Mouse (Mus musculus): ENCODE data around the gene Nfia.

Gene Nfia

DNA sequence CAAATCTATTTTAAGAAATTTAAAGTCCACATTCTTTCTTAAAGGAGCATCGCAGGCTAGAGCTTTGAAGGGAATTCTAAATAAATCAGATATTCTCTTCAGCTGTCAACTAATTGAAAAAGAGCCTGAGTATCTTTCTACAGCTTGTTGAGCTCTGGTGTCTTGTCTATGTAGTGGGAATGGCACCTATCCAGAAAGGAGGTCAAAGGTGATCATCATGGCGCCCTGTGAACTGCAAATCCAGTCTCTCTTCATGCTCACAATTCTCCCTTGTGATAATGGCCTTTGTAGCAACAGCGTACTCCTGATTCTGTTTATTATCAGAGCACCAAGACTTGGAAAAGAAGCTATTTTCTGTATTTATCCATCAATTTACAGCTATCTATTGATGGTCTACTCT, 6.4 kb upstream of the Nfia start:
- DNase-seq (ENCODE audit: low read depth, low spot score) = no peak

DNA sequence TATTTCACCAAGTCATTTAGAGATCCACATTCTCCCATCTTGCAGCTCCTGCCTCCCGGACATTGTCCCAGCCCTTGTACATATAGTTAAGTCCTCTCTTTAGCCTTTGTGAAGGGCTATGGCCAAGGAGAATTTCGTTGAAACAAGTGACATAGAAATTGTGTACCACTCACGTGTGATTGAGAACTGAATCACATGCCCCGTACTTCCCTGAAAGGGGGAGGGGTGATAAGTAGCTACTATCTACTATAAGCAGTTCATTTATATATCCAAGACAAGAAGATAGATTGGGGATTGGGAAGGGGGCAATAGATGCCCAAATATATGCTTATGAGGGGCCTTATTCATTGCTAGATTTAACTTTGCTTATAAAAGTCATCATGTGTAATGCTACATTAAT, 5.5 kb upstream of the Nfia start:
- DNase-seq (ENCODE audit: low read depth, low spot score) = no peak

DNA sequence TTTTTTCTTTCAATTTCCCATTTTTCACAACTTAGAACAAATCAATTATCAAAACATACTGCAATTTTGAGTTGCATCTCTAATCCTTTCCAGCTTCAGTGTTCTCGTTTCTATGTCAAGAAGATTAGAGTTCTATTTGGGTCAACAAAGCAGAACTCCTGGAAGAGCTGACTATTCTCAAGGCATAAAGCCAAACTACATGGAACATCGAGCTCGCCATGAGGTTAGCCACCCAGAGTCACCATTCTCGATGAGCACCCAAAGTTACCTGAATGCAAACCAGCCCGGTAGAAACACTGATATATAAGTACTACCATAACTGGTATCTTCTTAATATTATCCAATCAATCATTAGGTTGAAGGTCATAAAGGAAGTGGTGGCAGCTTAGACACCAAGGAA, 5.0 kb upstream of the Nfia start:
- no peak for DNase-seq (ENCODE audit: low read depth, low spot score)

DNA sequence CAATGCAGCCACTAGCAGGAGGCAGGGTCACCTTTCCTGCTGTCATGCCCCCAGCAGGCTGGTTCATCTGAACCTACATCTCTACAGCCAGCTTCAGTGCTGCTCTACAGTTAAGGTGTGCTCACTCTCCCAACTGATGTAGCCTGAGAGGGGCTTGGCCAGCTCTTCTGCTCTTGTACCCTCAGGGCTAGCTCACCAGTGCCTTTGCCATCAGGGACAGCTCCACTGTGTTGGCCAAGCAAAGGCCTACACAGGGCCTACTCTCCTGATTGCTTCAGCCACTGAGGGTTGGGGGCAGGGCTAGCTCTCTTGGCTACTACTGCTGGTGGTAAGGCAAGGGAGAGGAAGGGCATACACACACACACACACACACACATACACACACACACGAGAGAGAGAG, 2.7 kb upstream of the Nfia start:
- no peak for DNase-seq (ENCODE audit: low read depth, low spot score)

GRCm38 (mm10) chr4:97771426-97771825, 1.1 kb upstream of the Nfia start:
- DNase-seq (ENCODE audit: low read depth, low spot score) = no peak

DNA sequence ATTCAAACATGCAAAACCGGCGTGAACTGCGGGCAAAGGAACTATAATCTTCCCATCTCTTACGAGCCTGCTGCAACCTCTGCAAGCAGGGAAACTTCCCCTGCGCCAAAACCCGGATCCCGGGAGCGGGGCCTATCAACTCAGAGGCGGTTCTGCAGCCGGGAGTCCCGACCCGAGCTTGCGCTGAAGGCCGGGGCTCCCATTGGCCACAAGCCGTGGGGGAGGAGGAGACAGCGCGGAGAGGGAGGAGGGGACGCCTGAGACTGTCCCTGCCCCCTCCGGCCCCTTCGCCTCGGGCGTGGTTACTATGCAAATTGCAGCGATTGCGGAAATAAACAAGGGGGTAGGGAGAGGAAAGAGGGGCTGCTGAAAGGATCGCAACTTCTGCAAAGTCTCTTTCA, 450 bp upstream of the Nfia start:
- DNase-seq (ENCODE audit: low read depth, low spot score) = peak; percentile 96

- DNase-seq (ENCODE audit: low read depth, low spot score) = peak; percentile 96
These were observed 618 bp downstream of the Nfia start for GRCm38 (mm10) chr4:97773110-97773593.

DNA sequence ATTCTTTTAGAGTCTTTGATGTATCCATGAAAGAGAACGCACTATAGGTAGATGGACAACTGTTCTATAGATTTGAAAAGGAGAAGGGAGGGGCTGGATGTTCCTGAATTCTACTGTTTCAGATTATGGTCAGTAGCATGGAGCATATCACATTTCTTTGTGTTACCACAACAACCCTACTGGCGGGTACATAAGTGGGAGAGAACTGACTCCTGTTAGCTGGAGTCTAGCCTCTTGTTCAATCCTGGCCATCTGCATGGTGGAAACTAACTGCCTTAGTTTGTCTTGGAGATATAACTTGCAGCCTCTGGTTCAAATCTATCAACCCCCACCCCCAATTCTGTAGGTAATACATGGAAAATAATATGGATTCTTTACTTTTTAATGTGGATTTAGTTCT, 1.3 kb downstream of the Nfia start:
- DNase-seq (ENCODE audit: low read depth, low spot score) = no peak

- DNase-seq (ENCODE audit: low read depth, low spot score) = no peak
These were observed 2.0 kb downstream of the Nfia start for GRCm38 (mm10) chr4:97774446-97774950.

- DNase-seq (ENCODE audit: low read depth, low spot score) = peak; percentile 51
These were observed 2.5 kb downstream of the Nfia start for GRCm38 (mm10) chr4:97775059-97775458.

DNA sequence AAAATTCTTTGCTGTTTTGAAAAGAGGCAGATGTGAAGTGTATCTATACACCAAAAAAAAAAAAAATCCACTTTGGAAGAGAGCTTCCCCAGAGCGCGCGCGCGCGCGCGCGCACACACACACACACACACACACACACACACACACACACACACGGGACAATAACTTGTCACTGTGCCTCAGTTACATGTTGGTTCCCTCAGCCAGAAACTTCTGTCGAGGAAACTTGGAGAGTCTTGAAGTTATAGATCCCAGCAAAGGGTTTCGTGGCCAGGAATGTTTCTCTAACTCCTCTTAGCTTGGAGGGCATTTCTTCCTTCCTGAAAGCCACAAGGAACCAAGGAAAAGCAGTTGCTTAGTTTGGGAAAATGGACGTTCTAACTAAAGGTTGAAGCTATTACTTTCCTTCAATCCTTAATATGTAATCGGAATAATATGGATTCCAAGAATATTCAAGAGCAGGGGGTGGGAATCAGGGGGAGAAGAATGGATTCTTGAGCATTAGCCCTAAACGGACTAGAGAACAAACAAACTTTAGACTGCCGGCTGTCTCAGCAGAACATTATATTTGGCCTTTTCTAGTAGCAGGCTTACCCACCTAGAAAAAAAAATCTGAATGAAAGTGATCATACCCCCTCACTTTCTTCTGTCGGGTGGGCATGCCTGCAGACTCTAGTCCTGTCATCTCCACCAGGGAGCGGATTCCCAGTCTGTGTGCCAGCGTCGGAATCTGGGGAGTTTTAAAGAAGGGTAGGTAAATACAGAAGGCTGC, 3.1 kb downstream of the Nfia start:
- no peak for DNase-seq (ENCODE audit: low read depth, low spot score)

DNA sequence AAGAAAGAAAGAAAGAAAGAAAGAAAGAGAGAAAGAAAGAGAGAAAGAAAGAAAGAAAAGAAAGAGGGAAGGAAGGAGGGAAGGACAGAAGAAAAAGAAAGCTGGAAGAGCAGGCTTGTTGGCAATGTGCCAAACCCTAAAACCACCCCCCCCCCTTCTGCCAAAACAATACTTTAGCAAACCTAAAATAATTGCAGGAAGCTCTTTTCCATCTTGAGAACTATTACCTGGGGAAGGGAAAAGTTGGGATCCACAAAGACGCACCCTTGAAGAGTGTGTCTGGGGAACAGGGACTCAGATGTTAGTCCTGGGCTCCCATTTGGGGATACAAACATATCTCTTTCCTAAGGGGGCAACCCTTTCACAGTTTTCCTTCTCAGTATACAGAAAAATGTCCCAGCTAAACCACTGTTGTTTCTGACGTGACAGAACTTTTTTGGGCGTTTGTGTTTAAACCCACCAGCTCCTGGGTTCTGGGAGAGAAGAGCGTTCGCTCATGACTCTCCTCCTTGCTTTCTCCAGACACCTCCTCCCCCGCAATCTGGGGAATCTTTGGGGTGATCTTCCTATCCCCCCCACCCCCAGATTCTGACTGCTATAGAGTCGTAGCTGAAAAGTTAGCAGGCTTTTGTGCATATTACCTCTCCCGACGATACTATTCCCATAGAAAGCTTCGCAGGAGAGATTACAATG, 4.0 kb downstream of the Nfia start:
- peak; percentile 42 for DNase-seq (ENCODE audit: low read depth, low spot score)

DNA sequence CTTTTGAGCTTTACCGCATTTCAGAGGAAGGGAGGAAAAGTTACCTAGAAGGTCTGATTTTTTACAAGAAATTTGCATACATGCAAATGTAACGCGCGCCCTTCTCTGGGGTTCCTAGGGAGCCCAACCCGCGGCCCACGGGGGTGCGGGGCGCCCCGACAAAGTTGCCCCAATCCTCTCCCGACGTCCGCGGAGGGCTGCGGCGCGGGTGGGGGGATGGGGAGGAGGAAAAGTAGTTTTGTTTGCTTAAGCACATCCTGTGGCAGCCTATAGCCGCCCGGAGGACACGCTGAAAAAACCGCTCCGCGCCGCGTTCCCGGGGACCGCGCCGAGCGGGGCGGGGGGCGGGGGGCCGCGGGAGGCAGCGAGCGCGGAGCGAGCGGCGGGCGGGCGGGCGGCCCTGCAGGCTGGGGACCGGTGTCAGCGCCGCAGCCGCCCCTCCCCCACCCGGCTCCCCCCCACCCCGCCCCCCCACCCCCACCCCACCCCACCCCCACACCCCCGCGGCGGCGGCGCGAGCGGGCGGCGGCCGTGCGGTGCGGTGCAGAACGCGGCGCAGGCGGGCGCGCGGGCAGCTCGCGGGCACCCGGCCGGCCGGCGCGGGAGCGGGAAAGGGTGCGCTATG, 4.7 kb downstream of the Nfia start:
- peak; percentile 30 for DNase-seq (ENCODE audit: low read depth, low spot score)

DNA sequence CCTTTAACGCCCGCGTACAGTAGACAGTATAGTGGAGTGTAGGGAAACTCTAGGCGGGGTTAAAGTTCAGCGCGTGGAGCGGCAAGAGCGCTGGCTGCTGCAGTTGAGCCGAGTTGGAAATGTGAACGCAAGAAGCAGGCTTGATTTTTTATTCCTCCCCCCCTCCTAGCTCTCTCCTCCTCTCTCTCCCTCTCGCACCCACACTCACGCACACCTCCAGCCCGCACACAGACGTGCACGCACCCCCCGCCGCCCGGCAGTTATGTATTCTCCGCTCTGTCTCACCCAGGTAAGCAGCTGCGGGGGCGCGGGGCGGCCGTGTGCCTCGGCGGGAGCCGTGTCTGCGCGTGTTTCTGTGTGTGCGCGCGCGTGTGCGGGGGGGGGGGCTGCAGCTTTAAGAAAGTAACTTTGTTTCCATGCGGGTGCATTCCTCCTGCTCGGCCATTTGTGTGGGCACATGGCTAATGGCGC, 5.2 kb downstream of the Nfia start, which contains the start of gene E130114P18Rik:
Gene E130114P18Rik, minus strand, starts transcription at position 373 of the 471 bp plus-strand sequence.
- DNase-seq (ENCODE audit: low read depth, low spot score) = peak; percentile 77

GRCm38 (mm10) chr4:97778211-97779002, 5.9 kb downstream of the Nfia start:
- DNase-seq (ENCODE audit: low read depth, low spot score) = peak; percentile 29

DNA sequence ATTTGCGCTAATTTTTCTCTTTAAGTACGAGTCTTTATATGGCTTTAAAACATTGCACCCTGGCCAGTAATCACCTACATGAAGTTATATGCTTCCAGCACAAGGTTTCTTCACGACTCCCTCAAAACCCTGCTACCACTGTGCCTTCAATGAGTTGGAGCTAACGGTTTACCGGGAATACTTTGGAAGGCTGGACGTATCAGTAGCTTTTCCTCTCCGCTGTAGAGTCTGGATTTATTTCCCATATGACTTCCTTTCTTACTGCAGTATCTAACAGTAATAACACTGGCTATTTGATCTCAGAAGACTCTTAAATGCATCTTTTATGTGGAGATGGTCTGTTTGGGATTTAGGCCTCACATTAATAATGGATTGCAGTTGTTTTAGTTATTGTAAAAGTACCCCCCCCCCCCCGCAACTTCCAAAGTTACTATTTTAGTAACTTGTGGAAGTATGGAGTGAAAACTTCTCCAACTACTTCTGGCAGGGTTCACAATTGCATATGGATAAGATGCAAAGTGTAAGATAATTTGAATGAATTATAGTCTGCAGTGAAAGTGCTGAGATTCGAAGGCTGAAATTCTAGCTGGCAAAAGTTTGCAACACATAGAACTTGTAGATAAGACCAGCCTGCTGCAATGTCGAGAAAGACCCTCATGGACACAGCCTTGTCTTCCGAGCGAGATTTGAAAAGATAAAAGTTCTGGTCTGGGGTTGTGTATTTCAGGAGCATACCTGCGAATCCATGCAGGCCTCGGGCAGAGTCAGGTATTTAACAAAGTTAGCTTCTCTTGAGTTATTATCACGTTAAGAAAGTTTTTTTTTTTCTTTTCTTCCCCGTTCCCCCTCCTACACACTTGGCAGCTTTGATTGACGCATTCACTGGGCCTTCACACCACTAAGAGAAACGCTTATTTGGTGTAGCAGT, 6.7 kb downstream of the Nfia start:
- DNase-seq (ENCODE audit: low read depth, low spot score) = peak; percentile 26

DNA sequence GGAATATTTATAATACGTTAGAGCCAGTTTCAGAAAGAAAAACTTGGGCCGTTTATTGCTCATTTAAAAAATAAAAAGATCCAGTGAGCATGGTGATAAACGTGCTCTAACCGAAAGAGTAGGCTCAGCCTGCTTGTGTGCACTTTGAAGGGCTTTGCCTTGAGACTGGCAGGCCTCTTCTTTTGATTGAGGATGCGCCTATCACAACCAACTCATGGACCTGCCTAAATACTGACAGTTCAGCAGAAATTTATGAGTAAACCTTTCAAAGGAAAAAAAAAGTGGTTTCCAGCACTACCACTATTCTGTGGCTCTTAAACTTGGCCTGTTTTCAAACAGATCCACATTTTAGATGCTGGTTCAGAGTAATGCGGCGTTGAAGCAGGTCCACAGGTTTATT, 7.5 kb downstream of the Nfia start:
- DNase-seq (ENCODE audit: low read depth, low spot score) = no peak

DNA sequence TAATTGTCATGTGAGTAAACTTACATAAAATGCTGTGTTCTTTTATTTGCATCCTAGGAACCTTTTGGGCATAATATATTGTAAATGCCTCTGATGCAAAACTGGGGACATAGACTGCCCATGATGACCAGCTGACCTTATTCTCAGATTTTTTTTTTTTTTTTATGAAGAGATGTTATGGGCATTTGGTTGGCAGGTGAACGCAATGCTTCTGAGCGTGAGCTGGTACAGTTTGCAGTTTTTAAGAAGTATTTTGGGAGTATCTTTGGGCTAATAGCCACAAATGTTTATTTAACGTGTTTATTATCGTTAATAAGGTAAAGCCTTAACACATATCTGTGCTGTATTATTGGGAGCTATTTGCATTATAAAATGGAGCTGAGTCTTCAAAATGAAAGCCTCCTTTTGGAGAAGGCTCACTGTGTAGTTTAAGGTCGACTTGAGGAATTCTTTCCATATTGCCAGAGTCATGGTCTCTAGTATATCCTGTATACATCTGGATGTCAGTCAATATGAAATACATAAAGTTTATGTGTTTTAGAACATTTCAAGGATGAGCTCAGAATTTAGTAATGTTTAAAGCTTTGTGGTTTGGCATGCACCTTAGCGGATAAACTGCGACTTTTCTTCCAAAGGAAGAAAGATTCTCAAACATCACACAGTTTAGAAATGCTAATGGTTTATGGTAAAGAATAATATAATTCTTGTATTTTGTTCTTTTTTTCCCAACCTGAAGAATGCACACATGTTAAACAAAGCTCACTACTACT, 8.3 kb downstream of the Nfia start:
- DNase-seq (ENCODE audit: low read depth, low spot score) = no peak

- no peak for DNase-seq (ENCODE audit: low read depth, low spot score)
These were observed 9.5 kb downstream of the Nfia start for GRCm38 (mm10) chr4:97782069-97782468.

DNA sequence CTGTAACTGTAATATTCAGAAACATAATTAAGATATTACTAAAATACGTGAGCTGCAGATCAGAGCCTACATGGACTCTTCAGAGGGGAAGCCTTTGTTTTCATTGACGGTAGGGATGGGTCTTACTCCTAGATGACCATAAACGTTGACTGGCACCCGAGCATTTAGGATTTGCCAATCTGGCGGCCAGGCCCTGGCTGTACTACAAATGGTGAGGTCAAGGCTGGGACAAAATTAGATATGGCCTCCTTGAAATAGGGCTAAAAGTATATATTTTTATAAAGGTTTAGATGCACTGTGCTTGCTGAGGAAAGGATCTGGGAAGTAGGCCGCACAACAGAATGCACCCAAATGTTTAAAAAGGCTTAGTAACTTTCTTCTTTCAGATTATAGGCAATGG, 10.0 kb downstream of the Nfia start:
- no peak for DNase-seq (ENCODE audit: low read depth, low spot score)
